ENCODE assay signal across 9 mouse cellular contexts in genomic region chr10:99130611-99131010, GRCm38 (mm10). TPM values are rescaled to one million over a fixed set of nuclear protein-coding genes. Genes with fewer than 3 reads are reported as not detected.
DNase-seq lines count a peak whose midpoint lies in the region; ATAC-seq lines count a peak whose summit lies in the region.
"Had no signal": no experiment of that assay in that cellular context is flagged by ENCODE, and none has a peak within 500 bp of the region (broad histone marks: within the 10 kb centered on the region; RNA-seq: fewer than 3 reads in every experiment).

No protein-coding gene starts in this region.

- no peak overlapping the region for H3K4me3 ChIP-seq in embryonic facial prominence, embryonic 14.5 days (ENCODE audit: low read depth, low read length)
- no peak overlapping the region for H3K4me3 ChIP-seq in embryonic facial prominence, embryonic 10.5 days
- H3K4me3 ChIP-seq in midbrain, embryonic 14.5 days (replicated peaks; ENCODE audit: low read depth, low read length): no peak overlapping the region
- H3K4me3 ChIP-seq in midbrain, embryonic 10.5 days: no peak overlapping the region
- no peak overlapping the region for H3K4me3 ChIP-seq in limb, embryonic 10.5 days
- no peak overlapping the region for H3K4me3 ChIP-seq in neural tube, embryonic 15.5 days (replicated peaks)
- no peak overlapping the region for H3K4me3 ChIP-seq in intestine, embryonic 16.5 days (ENCODE audit: low read length)

- H3K27ac ChIP-seq in embryonic facial prominence, embryonic 14.5 days (replicated peaks; ENCODE audit: low read depth, low read length): no peak overlapping the region
- H3K27ac ChIP-seq in embryonic facial prominence, embryonic 10.5 days (replicated peaks): no peak overlapping the region
- H3K27ac ChIP-seq in midbrain, embryonic 14.5 days (replicated peaks; ENCODE audit: low read depth, low read length): no peak overlapping the region
- no peak overlapping the region for H3K27ac ChIP-seq in midbrain, embryonic 10.5 days (replicated peaks)
- 0 out of 2 replicates have a peak overlapping the region, but pooled peaks have one; percentile 0 for H3K27ac ChIP-seq in limb, embryonic 10.5 days
- H3K27ac ChIP-seq in neural tube, embryonic 15.5 days (replicated peaks): no peak overlapping the region
- no peak overlapping the region; the same call in 1 of the 2 replicates for H3K27ac ChIP-seq in intestine, embryonic 16.5 days (ENCODE audit: low read length)

- H3K36me3 ChIP-seq in embryonic facial prominence, embryonic 14.5 days (ENCODE audit: control insufficient read depth, insufficient read depth, low read length): peaks cover 2% of the 10 kb centered on the region; the same call in 1 of the 2 replicates
- H3K36me3 ChIP-seq in embryonic facial prominence, embryonic 10.5 days (replicated peaks): peaks cover 74% of the 10 kb centered on the region
- H3K36me3 ChIP-seq in midbrain, embryonic 14.5 days (ENCODE audit: control insufficient read depth, insufficient read depth, low read length): peaks cover 12% of the 10 kb centered on the region
- H3K36me3 ChIP-seq in midbrain, embryonic 10.5 days: peaks cover 76% of the 10 kb centered on the region
- H3K36me3 ChIP-seq in limb, embryonic 10.5 days: peaks cover 72% of the 10 kb centered on the region
- H3K36me3 ChIP-seq in neural tube, embryonic 15.5 days: peaks cover 22% of the 10 kb centered on the region
- no peaks in the 10 kb centered on the region for H3K36me3 ChIP-seq in intestine, embryonic 16.5 days (ENCODE audit: control insufficient read depth, insufficient read depth, low read length)

- 50% methylated on average over 6 of the region's 6 CpGs for WGBS in embryonic facial prominence, embryonic 14.5 days
- 54% methylated on average over 6 of the region's 6 CpGs for WGBS in embryonic facial prominence, embryonic 10.5 days
- WGBS in midbrain, embryonic 14.5 days: 26% methylated on average over 6 of the region's 6 CpGs
- 52% methylated on average over 6 of the region's 6 CpGs for WGBS in midbrain, embryonic 10.5 days
- WGBS in limb, embryonic 10.5 days: 62% methylated on average over 6 of the region's 6 CpGs
- 42% methylated on average over 6 of the region's 6 CpGs for WGBS in neural tube, embryonic 15.5 days
- 51% methylated on average over 6 of the region's 6 CpGs for WGBS in intestine, embryonic 16.5 days

- peak; percentile 39 for DNase-seq in embryonic facial prominence, embryonic 14.5 days (ENCODE audit: low spot score)
- no peak for DNase-seq in embryonic facial prominence, embryonic 10.5 days (ENCODE audit: low spot score)
- DNase-seq in midbrain, embryonic 14.5 days: peak; percentile 7
- DNase-seq in midbrain, embryonic 10.5 days (ENCODE audit: low spot score): no peak
- no peak for DNase-seq in limb, embryonic 10.5 days (ENCODE audit: low spot score)
- DNase-seq in layer of hippocampus, adult 18-20 months (ENCODE audit: low spot score in 2 of 2): no peak

- 0 out of 2 replicates have a peak, but pooled peaks have one; percentile 7 for ATAC-seq in embryonic facial prominence, embryonic 14.5 days (ENCODE audit: low read depth)
- ATAC-seq in midbrain, embryonic 14.5 days (ENCODE audit: low FRiP score, low TSS enrichment): no peak
- ATAC-seq in neural tube, embryonic 15.5 days (ENCODE audit: low FRiP score): 0 out of 2 replicates have a peak, but pooled peaks have one; percentile 18
- no peak for ATAC-seq in intestine, embryonic 16.5 days

- H3K27me3 ChIP-seq in embryonic facial prominence, embryonic 14.5 days (replicated peaks; ENCODE audit: control insufficient read depth, insufficient read depth, low read length): no peaks in the 10 kb centered on the region
- no peaks in the 10 kb centered on the region for H3K27me3 ChIP-seq in embryonic facial prominence, embryonic 10.5 days (replicated peaks; ENCODE audit: low read depth, poor library complexity, severe bottlenecking)
- H3K27me3 ChIP-seq in midbrain, embryonic 14.5 days (ENCODE audit: control insufficient read depth, insufficient read depth, low read length): no peaks in the 10 kb centered on the region
- no peaks in the 10 kb centered on the region for H3K27me3 ChIP-seq in midbrain, embryonic 10.5 days (ENCODE audit: low read depth, poor library complexity, severe bottlenecking)
- no peaks in the 10 kb centered on the region for H3K27me3 ChIP-seq in limb, embryonic 10.5 days (ENCODE audit: low read depth, poor library complexity, severe bottlenecking)
- H3K27me3 ChIP-seq in neural tube, embryonic 15.5 days (replicated peaks): no peaks in the 10 kb centered on the region
- H3K27me3 ChIP-seq in intestine, embryonic 16.5 days (replicated peaks; ENCODE audit: control insufficient read depth, insufficient read depth, low read length): no peaks in the 10 kb centered on the region

- H3K4me1 ChIP-seq in embryonic facial prominence, embryonic 14.5 days (ENCODE audit: control insufficient read depth, insufficient read depth, low read length): no peaks in the 10 kb centered on the region
- peaks cover 4% of the 10 kb centered on the region; the same call in 1 of the 2 replicates for H3K4me1 ChIP-seq in embryonic facial prominence, embryonic 10.5 days
- no peaks in the 10 kb centered on the region for H3K4me1 ChIP-seq in midbrain, embryonic 14.5 days (ENCODE audit: control insufficient read depth, insufficient read depth, low read length)
- peaks cover 20% of the 10 kb centered on the region for H3K4me1 ChIP-seq in midbrain, embryonic 10.5 days
- H3K4me1 ChIP-seq in limb, embryonic 10.5 days: peaks cover 17% of the 10 kb centered on the region; the same call in 1 of the 2 replicates
- peaks cover 9% of the 10 kb centered on the region; the same call in 1 of the 2 replicates for H3K4me1 ChIP-seq in neural tube, embryonic 15.5 days
- peaks cover 28% of the 10 kb centered on the region for H3K4me1 ChIP-seq in intestine, embryonic 16.5 days (ENCODE audit: control insufficient read depth, insufficient read depth, low read length)

- H3K4me2 ChIP-seq in embryonic facial prominence, embryonic 14.5 days (ENCODE audit: low read depth, low read length): no peak overlapping the region
- no peak overlapping the region for H3K4me2 ChIP-seq in midbrain, embryonic 14.5 days (ENCODE audit: low read length)
- no peak overlapping the region for H3K4me2 ChIP-seq in neural tube, embryonic 15.5 days
- no peak overlapping the region for H3K4me2 ChIP-seq in intestine, embryonic 16.5 days (ENCODE audit: low read depth, low read length)

- no peak overlapping the region for H3K9ac ChIP-seq in embryonic facial prominence, embryonic 14.5 days (ENCODE audit: low read depth, low read length)
- no peak overlapping the region for H3K9ac ChIP-seq in midbrain, embryonic 14.5 days (replicated peaks; ENCODE audit: low read length)
- H3K9ac ChIP-seq in neural tube, embryonic 15.5 days (replicated peaks): no peak overlapping the region
- H3K9ac ChIP-seq in intestine, embryonic 16.5 days (ENCODE audit: low read depth, low read length): no peak overlapping the region

- H3K9me3 ChIP-seq in embryonic facial prominence, embryonic 14.5 days (ENCODE audit: control insufficient read depth, low read length): no peaks in the 10 kb centered on the region
- no peaks in the 10 kb centered on the region for H3K9me3 ChIP-seq in embryonic facial prominence, embryonic 10.5 days
- no peaks in the 10 kb centered on the region for H3K9me3 ChIP-seq in midbrain, embryonic 14.5 days (ENCODE audit: control insufficient read depth, low read length)
- H3K9me3 ChIP-seq in midbrain, embryonic 10.5 days (replicated peaks): no peaks in the 10 kb centered on the region
- no peaks in the 10 kb centered on the region for H3K9me3 ChIP-seq in limb, embryonic 10.5 days (replicated peaks)
- H3K9me3 ChIP-seq in neural tube, embryonic 15.5 days (replicated peaks): no peaks in the 10 kb centered on the region
- no peaks in the 10 kb centered on the region for H3K9me3 ChIP-seq in intestine, embryonic 16.5 days (ENCODE audit: control insufficient read depth, low read length)

RNA-seq across cellular contexts. Expression of gene Phxr2, which starts 4.5 kb away (rescaled TPM):
- not detected in 2 replicates for polyA plus RNA-seq in embryonic facial prominence, embryonic 14.5 days (2014; fragmentation: Nextera tagmentation; extraction: Ambion mirVana)
- 0.13 and 0.21 TPM in 2 replicates for polyA plus RNA-seq in embryonic facial prominence, embryonic 10.5 days (2016; fragmentation: Nextera tagmentation; extraction: Ambion mirVana)
- polyA plus RNA-seq in midbrain, embryonic 14.5 days (2014; fragmentation: Nextera tagmentation; extraction: Ambion mirVana): 0.30 TPM in 1 of 2 replicates, not detected in the other
- polyA plus RNA-seq in midbrain, embryonic 10.5 days (2016; fragmentation: Nextera tagmentation; extraction: Ambion mirVana): 0.11 and 0.23 TPM in 2 replicates
- 0.20 TPM in 1 of 2 replicates, not detected in the other for polyA plus RNA-seq in limb, embryonic 10.5 days (2016; fragmentation: Nextera tagmentation; extraction: Ambion mirVana)
- not detected in 2 replicates for polyA plus RNA-seq in neural tube, embryonic 15.5 days (2015; fragmentation: Nextera tagmentation; extraction: Ambion mirVana)
- polyA plus RNA-seq in intestine, embryonic 16.5 days (2015; fragmentation: Nextera tagmentation; extraction: Ambion mirVana): not detected in 2 replicates
- not detected for total RNA-seq in layer of hippocampus, adult 18-20 months (2021)
- polyA plus RNA-seq: kidney, embryonic 14.5 days had no signal

RNA-seq across cellular contexts. Expression of gene Galnt4, which starts 22.7 kb away (rescaled TPM):
- polyA plus RNA-seq in embryonic facial prominence, embryonic 14.5 days (2014; fragmentation: Nextera tagmentation; extraction: Ambion mirVana): 14.7 and 16.2 TPM in 2 replicates
- 4.1 and 5.4 TPM in 2 replicates for polyA plus RNA-seq in embryonic facial prominence, embryonic 10.5 days (2016; fragmentation: Nextera tagmentation; extraction: Ambion mirVana)
- polyA plus RNA-seq in midbrain, embryonic 14.5 days (2014; fragmentation: Nextera tagmentation; extraction: Ambion mirVana): 2.3 and 3.7 TPM in 2 replicates
- polyA plus RNA-seq in midbrain, embryonic 10.5 days (2016; fragmentation: Nextera tagmentation; extraction: Ambion mirVana): 3.5 and 3.6 TPM in 2 replicates
- polyA plus RNA-seq in limb, embryonic 10.5 days (2016; fragmentation: Nextera tagmentation; extraction: Ambion mirVana): 5.7 and 6.0 TPM in 2 replicates
- 2.7 and 4.2 TPM in 2 replicates for polyA plus RNA-seq in neural tube, embryonic 15.5 days (2015; fragmentation: Nextera tagmentation; extraction: Ambion mirVana)
- 19.3 and 21.6 TPM in 2 replicates for polyA plus RNA-seq in intestine, embryonic 16.5 days (2015; fragmentation: Nextera tagmentation; extraction: Ambion mirVana)
- 1 to 10 TPM; 2.7 to 3.1 TPM for total RNA-seq in layer of hippocampus, adult 18-20 months (2021)

RNA-seq across cellular contexts. Expression of gene Poc1b, which starts 23.8 kb away (rescaled TPM):
- 18.9 and 22.5 TPM in 2 replicates for polyA plus RNA-seq in embryonic facial prominence, embryonic 14.5 days (2014; fragmentation: Nextera tagmentation; extraction: Ambion mirVana)
- 32.6 and 33.3 TPM in 2 replicates for polyA plus RNA-seq in embryonic facial prominence, embryonic 10.5 days (2016; fragmentation: Nextera tagmentation; extraction: Ambion mirVana)
- 10.0 and 14.9 TPM in 2 replicates for polyA plus RNA-seq in midbrain, embryonic 14.5 days (2014; fragmentation: Nextera tagmentation; extraction: Ambion mirVana)
- polyA plus RNA-seq in midbrain, embryonic 10.5 days (2016; fragmentation: Nextera tagmentation; extraction: Ambion mirVana): 28.3 and 32.6 TPM in 2 replicates
- polyA plus RNA-seq in limb, embryonic 10.5 days (2016; fragmentation: Nextera tagmentation; extraction: Ambion mirVana): 39.2 and 39.9 TPM in 2 replicates
- 9.3 and 14.1 TPM in 2 replicates for polyA plus RNA-seq in neural tube, embryonic 15.5 days (2015; fragmentation: Nextera tagmentation; extraction: Ambion mirVana)
- 20.1 and 20.5 TPM in 2 replicates for polyA plus RNA-seq in intestine, embryonic 16.5 days (2015; fragmentation: Nextera tagmentation; extraction: Ambion mirVana)
- 1 to 10 TPM; 6.7 to 7.3 TPM for total RNA-seq in layer of hippocampus, adult 18-20 months (2021)

Comparison
In these comparisons a context has a peak if more than half of its experiments do, and no peak if none do; other contexts are left out.
1. DNase-seq: peak in embryonic facial prominence, embryonic 14.5 days (single experiment) and midbrain, embryonic 14.5 days (single experiment); none in embryonic facial prominence, embryonic 10.5 days (single experiment), midbrain, embryonic 10.5 days (single experiment), limb, embryonic 10.5 days (single experiment) and layer of hippocampus, adult 18-20 months (0 of 2).
2. ATAC-seq: peak in embryonic facial prominence, embryonic 14.5 days (single experiment) and neural tube, embryonic 15.5 days (single experiment); none in midbrain, embryonic 14.5 days (single experiment) and intestine, embryonic 16.5 days (single experiment).